Mouse (Mus musculus) MEL-GATA-1-ER (cell line): ENCODE data around the gene Cntnap2.
"Not testable (repeated sequence)": the region's sequence is repeated elsewhere in the genome, so short reads cannot be mapped to it uniquely, and the experiment has no call there.

Source experiments
- DNase-seq: peaks from one replicate; pipeline ENCODE4 v3.0.0-alpha.2; 2012; ENCODE audit warnings: low read depth; ENCODE audit errors: extremely low read depth

The Cntnap2 gene

GRCm38 (mm10) chr6:47228676-47229317, 2169.6 kb downstream of the Cntnap2 start:
- DNase-seq, result no peak

GRCm38 (mm10) chr6:47231513-47231912, 2172.4 kb downstream of the Cntnap2 start:
- no peak for DNase-seq

- DNase-seq, result no peak
These were observed 2180.3 kb downstream of the Cntnap2 start for GRCm38 (mm10) chr6:47239376-47239921.

GRCm38 (mm10) chr6:47241379-47241778, 2182.2 kb downstream of the Cntnap2 start:
- no peak for DNase-seq

GRCm38 (mm10) chr6:47243863-47244606, 2184.9 kb downstream of the Cntnap2 start:
- no peak for DNase-seq

GRCm38 (mm10) chr6:47244642-47245041, 2185.5 kb downstream of the Cntnap2 start:
- no peak for DNase-seq

GRCm38 (mm10) chr6:47255270-47255669, 2196.1 kb downstream of the Cntnap2 start:
- no peak for DNase-seq

GRCm38 (mm10) chr6:47256227-47256887, 2197.2 kb downstream of the Cntnap2 start:
- no peak for DNase-seq

GRCm38 (mm10) chr6:47256918-47257506, 2197.9 kb downstream of the Cntnap2 start:
- DNase-seq, result no peak

- DNase-seq, result no peak
These were observed 2200.5 kb downstream of the Cntnap2 start for GRCm38 (mm10) chr6:47259626-47260114.

- no peak for DNase-seq
These were observed 2208.1 kb downstream of the Cntnap2 start for GRCm38 (mm10) chr6:47267236-47267635.

- no peak for DNase-seq
These were observed 2210.3 kb downstream of the Cntnap2 start for GRCm38 (mm10) chr6:47269455-47269854.

- peak; percentile 79 for DNase-seq
These were observed 2212.4 kb downstream of the Cntnap2 start for GRCm38 (mm10) chr6:47271576-47271975.

- no peak for DNase-seq
These were observed 2213.7 kb downstream of the Cntnap2 start for GRCm38 (mm10) chr6:47272606-47273575.

GRCm38 (mm10) chr6:47275065-47275464, 2215.9 kb downstream of the Cntnap2 start:
- DNase-seq, result no peak

- DNase-seq, result no peak
These were observed 2220.0 kb downstream of the Cntnap2 start for GRCm38 (mm10) chr6:47279183-47279582.

GRCm38 (mm10) chr6:47281584-47281983, 2222.4 kb downstream of the Cntnap2 start:
- no peak for DNase-seq

GRCm38 (mm10) chr6:47284794-47285193, 2225.6 kb downstream of the Cntnap2 start:
- no peak for DNase-seq

- DNase-seq, result no peak
These were observed 2226.6 kb downstream of the Cntnap2 start for GRCm38 (mm10) chr6:47285742-47286141.

GRCm38 (mm10) chr6:47286247-47286967, 2227.2 kb downstream of the Cntnap2 start:
- not testable (repeated sequence) for DNase-seq
